Mouse (Mus musculus) forebrain, embryonic 11.5 days (tissue): ENCODE results near the gene Exoc6b. TPM values are rescaled to one million over a fixed set of nuclear protein-coding genes. Genes with fewer than 3 reads are reported as not detected.

Experiments used
- ATAC-seq: fragments of 200-750 bp; cut with Nextera tagmentation; replicated peaks from 2 replicates; pipeline ENCODE4 v1.8.0; 2017; ENCODE audit warnings: moderate TSS enrichment; ENCODE audit not compliant: low FRiP score
- DNase-seq: peaks from one replicate; pipeline ENCODE4 v3.0.0-alpha.2; 2017; ENCODE audit warnings: low spot score
- H3K27ac ChIP-seq: fragments of 300-500 bp; sonication (generic); 2 replicates; pipeline ENCODE4 v1.5.1; 2014; ENCODE audit warnings: low read depth, low read length
- H3K27me3 ChIP-seq: fragments of 300-500 bp; sonication (generic); 2 replicates; pipeline ENCODE4 v1.6.1; 2014; ENCODE audit warnings: mild to moderate bottlenecking, low read length, mixed read lengths; ENCODE audit not compliant: control insufficient read depth, insufficient read depth
- H3K36me3 ChIP-seq: fragments of 300-500 bp; sonication (generic); 2 replicates; pipeline ENCODE4 v1.6.1; 2014; ENCODE audit warnings: mild to moderate bottlenecking, low read length, moderate library complexity, mixed read lengths; ENCODE audit not compliant: control insufficient read depth, insufficient read depth
- H3K4me1 ChIP-seq: fragments of 300-500 bp; sonication (generic); replicated peaks from 2 replicates; pipeline ENCODE4 v1.6.1; 2014; ENCODE audit warnings: low read length, mixed read lengths; ENCODE audit not compliant: control insufficient read depth, insufficient read depth
- H3K4me2 ChIP-seq: fragments of 300-500 bp; sonication (generic); 2 replicates; pipeline ENCODE4 v1.6.1; 2014; ENCODE audit warnings: low read depth, mild to moderate bottlenecking, low read length, moderate library complexity, mixed read lengths; ENCODE audit not compliant: severe bottlenecking
- H3K4me3 ChIP-seq: fragments of 300-500 bp; sonication (generic); 2 replicates; pipeline ENCODE4 v1.5.1; 2014; ENCODE audit warnings: low read depth, low read length
- H3K9ac ChIP-seq: fragments of 300-500 bp; sonication (generic); 2 replicates; pipeline ENCODE4 v1.6.1; 2014; ENCODE audit warnings: low read length
- H3K9me3 ChIP-seq: fragments of 300-500 bp; sonication (generic); 2 replicates; pipeline ENCODE4 v1.6.1; 2016; ENCODE audit warnings: low read length, mixed read lengths; ENCODE audit not compliant: control insufficient read depth
- whole genome bisulfite sequencing: fragments of 180-500 bp; shearing (Covaris S2); extraction: QIAGEN DNeasy Blood & Tissue Kit; methylation state at CpG from one replicate; pipeline ENCODE4 v1.1.7; 2014; 5-methylcytosine and 5-hydroxymethylcytosine counted together
- polyA plus RNA-seq: library from polyadenylated mRNA; unstranded; fragments of >200 nt; fragmentation: Nextera tagmentation; extraction: Ambion mirVana; gene quantifications from 2 replicates; pipeline ENCODE4 v1.2.1, GENCODE M21; 2014

Gene Exoc6b
- polyA plus RNA-seq, 1 experiment from 2014 or later = 34.8 TPM

- Histone ChIP-seq H3K9me3 (no peaks in the 10 kb centered on the region), H3K27me3 (peaks cover 70% of the 10 kb centered on the region), H3K4me2 (peak overlapping the region; percentile 85), H3K4me3 (peak overlapping the region; percentile 40), H3K36me3 (no peaks in the 10 kb centered on the region), H3K27ac (no peak overlapping the region), H3K4me1 (peaks cover 35% of the 10 kb centered on the region), H3K9ac (no peak overlapping the region; the same call in 1 of the 2 replicates)
- DNase-seq (peak; percentile 68), ATAC-seq (no peak)
- WGBS = under 1% methylated on average over 41 of the region's 41 CpGs
Measured at GRCm38 (mm10) chr6:84588221-84588894, 481.0 kb downstream of the Exoc6b start.

GRCm38 (mm10) chr6:84587471-84588101 is 481.7 kb downstream of the Exoc6b start:
- no peak for ATAC-seq
- peak; percentile 77 for DNase-seq
- H3K4me1 ChIP-seq = peaks cover 39% of the 10 kb centered on the region
- peak overlapping the region; percentile 85 for H3K4me2 ChIP-seq
- no peak overlapping the region for H3K27ac ChIP-seq
- peaks cover 77% of the 10 kb centered on the region for H3K27me3 ChIP-seq
- peak overlapping the region; percentile 40 for H3K4me3 ChIP-seq
- WGBS = under 1% methylated on average over 51 of the region's 51 CpGs
- H3K9me3 ChIP-seq = no peaks in the 10 kb centered on the region
- H3K9ac ChIP-seq = peak overlapping the region; percentile 43
- no peaks in the 10 kb centered on the region for H3K36me3 ChIP-seq

DNA sequence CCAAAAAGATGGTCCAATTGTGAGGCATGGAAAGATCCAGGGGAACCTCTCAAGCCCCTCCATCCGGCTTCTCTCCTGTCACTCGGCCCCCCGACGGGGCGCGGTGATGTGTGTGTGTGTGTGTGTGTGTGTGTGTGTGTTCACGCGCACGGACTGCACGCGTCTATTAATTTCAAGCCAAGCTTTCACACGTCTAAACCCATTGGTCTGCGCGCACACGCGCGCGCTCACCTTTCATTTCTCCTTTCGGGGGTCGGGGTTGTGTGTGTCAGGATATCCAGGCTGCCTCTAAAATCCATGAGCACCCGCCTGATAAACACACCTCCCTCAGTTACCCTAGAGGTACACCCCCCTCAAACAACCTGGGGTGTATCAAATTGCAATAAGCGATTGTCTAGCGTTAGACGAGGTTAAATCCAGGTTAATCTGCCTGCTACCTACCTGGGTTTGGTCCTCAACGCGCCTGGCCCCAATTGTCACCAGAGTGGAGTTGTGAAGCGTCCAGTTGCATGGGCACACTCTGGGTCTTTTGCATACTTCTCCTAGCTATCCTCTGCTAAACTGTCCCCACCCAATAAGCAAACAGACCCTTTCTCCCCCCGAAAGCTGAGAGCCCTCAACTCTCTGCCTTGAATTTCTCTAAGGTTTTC is 482.6 kb downstream of the Exoc6b start:
- Histone ChIP-seq H3K4me1 (peaks cover 39% of the 10 kb centered on the region), H3K4me3 (peak overlapping the region; percentile 40), H3K27ac (no peak overlapping the region), H3K27me3 (peaks cover 83% of the 10 kb centered on the region), H3K4me2 (peak overlapping the region; percentile 85; the same call in 1 of the 2 replicates), H3K9me3 (no peaks in the 10 kb centered on the region), H3K36me3 (no peaks in the 10 kb centered on the region), H3K9ac (no peak overlapping the region)
- DNase-seq (peak; percentile 51), ATAC-seq (no peak)
- WGBS = 1% methylated on average over 28 of the region's 28 CpGs

- peak overlapping the region; percentile 47 for H3K4me2 ChIP-seq
- DNase-seq (peak; percentile 58), ATAC-seq (no peak)
- H3K4me3 ChIP-seq = peak overlapping the region; percentile 25
- H3K27me3 ChIP-seq = peaks cover 90% of the 10 kb centered on the region
- no peaks in the 10 kb centered on the region for H3K9me3 ChIP-seq
- WGBS = under 1% methylated on average over 37 of the region's 37 CpGs
- H3K36me3 ChIP-seq = no peaks in the 10 kb centered on the region
- H3K4me1 ChIP-seq = peaks cover 39% of the 10 kb centered on the region
- H3K9ac ChIP-seq = peak overlapping the region; percentile 27; the same call in 1 of the 2 replicates
- no peak overlapping the region for H3K27ac ChIP-seq
Measured at GRCm38 (mm10) chr6:84585686-84586300, 483.5 kb downstream of the Exoc6b start.

- peak overlapping the region; percentile 47 for H3K4me2 ChIP-seq
- ATAC-seq = no peak
- peak overlapping the region; percentile 25 for H3K4me3 ChIP-seq
- no peaks in the 10 kb centered on the region for H3K36me3 ChIP-seq
- H3K4me1 ChIP-seq = peaks cover 39% of the 10 kb centered on the region
- H3K27me3 ChIP-seq = peaks cover 96% of the 10 kb centered on the region
- peak; percentile 71 for DNase-seq
- H3K27ac ChIP-seq = no peak overlapping the region
- peak overlapping the region; percentile 27; the same call in 1 of the 2 replicates for H3K9ac ChIP-seq
- WGBS = under 1% methylated on average over 66 of the region's 66 CpGs
- H3K9me3 ChIP-seq = no peaks in the 10 kb centered on the region
Measured at GRCm38 (mm10) chr6:84584783-84585685, 484.3 kb downstream of the Exoc6b start.

DNA sequence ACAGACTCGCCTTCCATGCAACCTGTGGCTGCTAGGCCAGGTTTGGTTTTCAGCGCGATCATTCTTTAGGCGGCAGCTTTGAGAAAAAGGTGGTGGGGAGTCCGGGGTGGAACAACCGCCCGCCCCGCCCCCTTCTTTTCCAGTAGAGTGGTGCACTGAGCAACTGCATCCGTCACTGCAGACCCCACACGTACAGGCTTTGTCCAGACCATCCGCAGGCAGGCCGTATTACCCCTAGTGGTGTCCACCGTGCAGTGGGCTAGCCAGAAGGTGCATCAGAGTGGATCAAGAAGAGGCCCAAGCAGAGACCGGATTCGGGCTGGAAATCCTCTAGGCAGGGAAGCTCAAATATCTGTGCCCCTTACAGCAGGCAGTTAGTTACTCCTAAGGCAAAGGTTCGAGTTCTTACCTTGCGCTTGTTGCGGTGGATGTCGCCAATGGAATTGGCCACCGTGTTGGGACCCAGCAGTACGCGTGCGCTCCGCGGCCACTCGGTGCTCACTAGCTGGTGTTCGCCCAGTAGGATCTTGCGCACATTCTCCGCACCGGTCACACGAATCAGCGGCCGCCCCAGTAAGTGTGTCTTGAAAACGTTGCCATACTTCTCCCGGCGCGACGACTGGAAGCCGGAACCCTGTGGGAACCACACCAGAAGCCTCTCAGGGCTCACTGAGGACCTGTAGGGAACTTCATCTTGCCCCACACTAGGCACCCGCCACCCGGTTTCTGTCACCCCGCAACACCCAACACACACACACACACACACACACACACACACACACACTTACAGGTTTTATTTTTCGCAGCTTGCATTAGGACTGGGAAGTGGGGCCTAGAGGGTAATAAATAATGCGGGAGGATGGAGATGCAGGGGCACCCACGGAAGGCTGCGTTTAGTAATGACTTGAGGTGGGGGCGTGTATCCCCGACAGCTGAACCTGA is 485.2 kb downstream of the Exoc6b start:
- Histone ChIP-seq H3K36me3 (no peaks in the 10 kb centered on the region), H3K9me3 (no peaks in the 10 kb centered on the region), H3K27ac (no peak overlapping the region), H3K4me2 (peak overlapping the region; percentile 47), H3K9ac (no peak overlapping the region), H3K4me1 (peaks cover 35% of the 10 kb centered on the region), H3K4me3 (peak overlapping the region; percentile 25), H3K27me3 (peaks cover 90% of the 10 kb centered on the region)
- DNase-seq = peak; percentile 74
- ATAC-seq = no peak
- WGBS = under 1% methylated on average over 48 of the region's 48 CpGs

DNA sequence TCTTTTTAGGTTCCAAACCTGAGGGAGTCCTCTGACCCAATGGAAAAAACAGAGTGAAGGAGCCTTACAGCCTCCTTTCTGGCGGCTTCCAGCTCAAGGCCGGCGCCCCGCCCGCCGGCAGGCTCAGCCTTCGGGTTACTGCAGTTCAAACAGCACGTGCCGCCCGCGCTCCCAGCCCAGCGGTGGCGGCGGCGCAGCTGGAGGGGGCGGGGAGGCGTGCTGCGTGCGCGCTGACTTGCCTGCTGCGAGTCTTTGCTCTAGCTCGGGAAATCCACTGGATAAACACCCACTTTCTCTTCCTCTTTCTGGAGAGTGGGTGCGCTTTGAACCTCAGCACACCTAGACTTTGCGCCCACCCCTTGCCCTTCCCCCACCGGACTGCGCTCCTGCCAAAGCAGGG is 485.9 kb downstream of the Exoc6b start:
- Histone ChIP-seq H3K27ac (no peak overlapping the region), H3K4me2 (peak overlapping the region; percentile 47), H3K4me3 (peak overlapping the region; percentile 21), H3K9me3 (no peaks in the 10 kb centered on the region), H3K27me3 (peaks cover 84% of the 10 kb centered on the region), H3K9ac (no peak overlapping the region; the same call in 1 of the 2 replicates), H3K36me3 (no peaks in the 10 kb centered on the region), H3K4me1 (peaks cover 35% of the 10 kb centered on the region)
- ATAC-seq = no peak; the same call in 1 of the 2 replicates
- DNase-seq = peak; percentile 82
- 0% methylated on average over 26 of the region's 26 CpGs for WGBS
